Mouse (Mus musculus): Measurements from ENCODE around the gene Map1a. TPM values are rescaled to one million over a fixed set of nuclear protein-coding genes. Genes with fewer than 3 reads are reported as not detected.
A peak's percentile ranks its signal among the peaks of the same experiment; 100 is the strongest.

Gene Map1a
- polyA plus RNA-seq, 1 experiment from 2014 or later, result 2.5 TPM

GRCm38 (mm10) chr2:121292316-121293013 lies 3.1 kb downstream of the Map1a start:
- no peaks in the 10 kb centered on the region for H3K9me3 ChIP-seq
- no peak overlapping the region for H3K4me2 ChIP-seq
- H3K27ac ChIP-seq, result no peak overlapping the region
- WGBS, result 68% methylated on average over 5 of the region's 5 CpGs
- no peak overlapping the region for H3K9ac ChIP-seq (replicated peaks)
- peaks cover 73% of the 10 kb centered on the region for H3K27me3 ChIP-seq
- H3K36me3 ChIP-seq, result no peaks in the 10 kb centered on the region
- H3K4me1 ChIP-seq (replicated peaks), result peaks cover 49% of the 10 kb centered on the region
- no peak for ATAC-seq (ENCODE audit: insufficient number of reproducible peaks, insufficient read depth, low FRiP score, low TSS enrichment, low read depth)
- H3K4me3 ChIP-seq (replicated peaks), result no peak overlapping the region

GRCm38 (mm10) chr2:121294182-121294581 lies 4.8 kb downstream of the Map1a start:
- H3K9me3 ChIP-seq, result no peaks in the 10 kb centered on the region
- H3K4me2 ChIP-seq, result peak overlapping the region; percentile 70
- H3K9ac ChIP-seq (replicated peaks), result peak overlapping the region; percentile 38; the same call in 1 of the 2 replicates
- H3K4me3 ChIP-seq (replicated peaks), result peak overlapping the region; percentile 45; the same call in 1 of the 2 replicates
- H3K4me1 ChIP-seq (replicated peaks), result peaks cover 58% of the 10 kb centered on the region
- H3K27ac ChIP-seq, result no peak overlapping the region
- WGBS, result 20% methylated on average over 4 of the region's 4 CpGs
- peaks cover under 1% of the 10 kb centered on the region; the same call in 1 of the 2 replicates for H3K36me3 ChIP-seq
- no peak for ATAC-seq (ENCODE audit: insufficient number of reproducible peaks, insufficient read depth, low FRiP score, low TSS enrichment, low read depth)
- H3K27me3 ChIP-seq, result peaks cover 78% of the 10 kb centered on the region

- Histone ChIP-seq H3K9me3 (no peaks in the 10 kb centered on the region), H3K27me3 (peaks cover 81% of the 10 kb centered on the region), H3K36me3 (peaks cover 9% of the 10 kb centered on the region), H3K27ac (no peak overlapping the region), H3K4me2 (peak overlapping the region; percentile 70), H3K9ac (replicated peaks) (peak overlapping the region; percentile 51), H3K4me3 (replicated peaks) (peak overlapping the region; percentile 45), H3K4me1 (replicated peaks) (peaks cover 55% of the 10 kb centered on the region)
- ATAC-seq (ENCODE audit: insufficient number of reproducible peaks, insufficient read depth, low FRiP score, low TSS enrichment, low read depth), result peak; percentile 65
- WGBS, result 2% methylated on average over 18 of the region's 18 CpGs
Observed at GRCm38 (mm10) chr2:121294753-121295607, 5.6 kb downstream of the Map1a start.

- peaks cover 50% of the 10 kb centered on the region for H3K4me1 ChIP-seq (replicated peaks)
- H3K9me3 ChIP-seq, result no peaks in the 10 kb centered on the region
- WGBS, result under 1% methylated on average over 15 of the region's 15 CpGs
- H3K36me3 ChIP-seq, result peaks cover 13% of the 10 kb centered on the region
- no peak overlapping the region for H3K27ac ChIP-seq
- peak overlapping the region; percentile 70 for H3K4me2 ChIP-seq
- no peak for ATAC-seq (ENCODE audit: insufficient number of reproducible peaks, insufficient read depth, low FRiP score, low TSS enrichment, low read depth)
- peak overlapping the region; percentile 45 for H3K4me3 ChIP-seq (replicated peaks)
- peak overlapping the region; percentile 51 for H3K9ac ChIP-seq (replicated peaks)
- H3K27me3 ChIP-seq, result peaks cover 80% of the 10 kb centered on the region
Observed at GRCm38 (mm10) chr2:121295608-121296571, 6.5 kb downstream of the Map1a start.

- H3K4me3 ChIP-seq (replicated peaks), result peak overlapping the region; percentile 45
- no peak overlapping the region for H3K9ac ChIP-seq (replicated peaks)
- WGBS, result 14% methylated on average over 6 of the region's 6 CpGs
- H3K36me3 ChIP-seq, result peaks cover 13% of the 10 kb centered on the region
- H3K9me3 ChIP-seq, result no peaks in the 10 kb centered on the region
- peaks cover 50% of the 10 kb centered on the region for H3K4me1 ChIP-seq (replicated peaks)
- H3K4me2 ChIP-seq, result peak overlapping the region; percentile 70
- no peak for ATAC-seq (ENCODE audit: insufficient number of reproducible peaks, insufficient read depth, low FRiP score, low TSS enrichment, low read depth)
- H3K27me3 ChIP-seq, result peaks cover 81% of the 10 kb centered on the region
- no peak overlapping the region for H3K27ac ChIP-seq
Observed at GRCm38 (mm10) chr2:121296754-121297231, 7.4 kb downstream of the Map1a start.

- 7% methylated on average over 9 of the region's 9 CpGs for WGBS
- peak overlapping the region; percentile 70 for H3K4me2 ChIP-seq
- no peak overlapping the region for H3K27ac ChIP-seq
- 0 out of 2 replicates have a peak overlapping the region, but pooled peaks have one; percentile 6 for H3K4me3 ChIP-seq (replicated peaks)
- peaks cover 89% of the 10 kb centered on the region for H3K27me3 ChIP-seq
- no peak for ATAC-seq (ENCODE audit: insufficient number of reproducible peaks, insufficient read depth, low FRiP score, low TSS enrichment, low read depth)
- no peak overlapping the region for H3K9ac ChIP-seq (replicated peaks)
- H3K4me1 ChIP-seq (replicated peaks), result peaks cover 50% of the 10 kb centered on the region
- peaks cover 13% of the 10 kb centered on the region for H3K36me3 ChIP-seq
- H3K9me3 ChIP-seq, result no peaks in the 10 kb centered on the region
Observed at GRCm38 (mm10) chr2:121297701-121298100, 8.3 kb downstream of the Map1a start.

GRCm38 (mm10) chr2:121298131-121298530 lies 8.7 kb downstream of the Map1a start:
- Histone ChIP-seq H3K4me1 (replicated peaks) (peaks cover 50% of the 10 kb centered on the region), H3K27ac (no peak overlapping the region), H3K4me3 (replicated peaks) (no peak overlapping the region), H3K9me3 (no peaks in the 10 kb centered on the region), H3K4me2 (peak overlapping the region; percentile 70), H3K27me3 (peaks cover 86% of the 10 kb centered on the region), H3K9ac (replicated peaks) (no peak overlapping the region), H3K36me3 (peaks cover 13% of the 10 kb centered on the region)
- 4% methylated on average over 8 of the region's 8 CpGs for WGBS
- no peak for ATAC-seq (ENCODE audit: insufficient number of reproducible peaks, insufficient read depth, low FRiP score, low TSS enrichment, low read depth)

GRCm38 (mm10) chr2:121299471-121299870 lies 10.1 kb downstream of the Map1a start:
- Histone ChIP-seq H3K4me1 (replicated peaks) (peaks cover 41% of the 10 kb centered on the region), H3K36me3 (peaks cover 17% of the 10 kb centered on the region), H3K27ac (no peak overlapping the region), H3K4me3 (replicated peaks) (no peak overlapping the region), H3K4me2 (no peak overlapping the region), H3K9ac (replicated peaks) (no peak overlapping the region), H3K9me3 (no peaks in the 10 kb centered on the region), H3K27me3 (peaks cover 83% of the 10 kb centered on the region)
- WGBS, result 86% methylated on average over 17 of the region's 17 CpGs
- no peak for ATAC-seq (ENCODE audit: insufficient number of reproducible peaks, insufficient read depth, low FRiP score, low TSS enrichment, low read depth)

- H3K4me1 ChIP-seq (replicated peaks), result peaks cover 35% of the 10 kb centered on the region
- peaks cover 19% of the 10 kb centered on the region for H3K36me3 ChIP-seq
- H3K4me3 ChIP-seq (replicated peaks), result no peak overlapping the region
- no peak overlapping the region for H3K4me2 ChIP-seq
- no peak overlapping the region for H3K27ac ChIP-seq
- H3K27me3 ChIP-seq, result peaks cover 83% of the 10 kb centered on the region
- no peak for ATAC-seq (ENCODE audit: insufficient number of reproducible peaks, insufficient read depth, low FRiP score, low TSS enrichment, low read depth)
- no peaks in the 10 kb centered on the region for H3K9me3 ChIP-seq
- WGBS, result 79% methylated on average over 10 of the region's 10 CpGs
- no peak overlapping the region for H3K9ac ChIP-seq (replicated peaks)
Observed at GRCm38 (mm10) chr2:121300036-121300435, 10.6 kb downstream of the Map1a start.

- H3K27me3 ChIP-seq, result peaks cover 34% of the 10 kb centered on the region
- H3K4me1 ChIP-seq (replicated peaks), result peaks cover 12% of the 10 kb centered on the region
- no peaks in the 10 kb centered on the region for H3K9me3 ChIP-seq
- H3K4me3 ChIP-seq (replicated peaks), result no peak overlapping the region
- no peak for ATAC-seq (ENCODE audit: insufficient number of reproducible peaks, insufficient read depth, low FRiP score, low TSS enrichment, low read depth)
- H3K27ac ChIP-seq, result no peak overlapping the region
- peak overlapping the region; percentile 39; the same call in 1 of the 2 replicates for H3K4me2 ChIP-seq
- peaks cover 16% of the 10 kb centered on the region; the same call in 1 of the 2 replicates for H3K36me3 ChIP-seq
- 11% methylated on average over 5 of the region's 5 CpGs for WGBS
- no peak overlapping the region for H3K9ac ChIP-seq (replicated peaks)
Observed at GRCm38 (mm10) chr2:121308997-121309416, 19.6 kb downstream of the Map1a start.
